Mouse (Mus musculus): ENCODE data around the gene 4930438A08Rik.
"Not testable (repeated sequence)": the region's sequence is repeated elsewhere in the genome, so short reads cannot be mapped to it uniquely, and the experiment has no call there.

The 4930438A08Rik gene

GRCm38 (mm10) chr11:58274572-58274971, at the start of gene 4930438A08Rik:
4930438A08Rik (plus strand) TSS chr11:58274799.
- DNase-seq (ENCODE audit: low spot score), result no peak

- DNase-seq (ENCODE audit: low spot score), result not testable (repeated sequence)
Measured at GRCm38 (mm10) chr11:58224872-58225271, 49.7 kb upstream of the 4930438A08Rik start.

DNA sequence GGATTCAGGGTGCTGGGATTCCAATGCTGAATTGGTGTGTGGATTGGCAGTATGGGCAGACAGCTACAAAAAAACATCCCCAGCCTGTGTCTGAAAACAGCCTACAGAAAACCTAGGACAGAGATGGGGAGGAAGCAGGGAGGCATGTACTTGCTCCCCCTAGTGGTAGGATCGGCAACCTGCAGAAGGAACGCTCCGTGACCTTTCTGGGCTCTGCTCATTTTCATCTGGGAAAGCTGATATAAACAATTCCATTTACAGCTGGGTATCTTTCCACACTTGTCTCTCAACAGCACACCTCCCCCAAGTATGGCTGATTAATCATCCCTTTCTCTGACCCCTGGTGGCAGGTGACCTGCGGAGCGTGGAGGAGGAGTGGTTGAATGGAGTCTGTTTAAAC, 48.9 kb upstream of the 4930438A08Rik start:
- peak; percentile 47 for DNase-seq (ENCODE audit: low spot score)

GRCm38 (mm10) chr11:58226425-58226824, 48.2 kb upstream of the 4930438A08Rik start:
- DNase-seq (ENCODE audit: low spot score), result no peak

- not testable (repeated sequence) for DNase-seq (ENCODE audit: low spot score)
Measured at GRCm38 (mm10) chr11:58228021-58228420, 46.6 kb upstream of the 4930438A08Rik start.

DNA sequence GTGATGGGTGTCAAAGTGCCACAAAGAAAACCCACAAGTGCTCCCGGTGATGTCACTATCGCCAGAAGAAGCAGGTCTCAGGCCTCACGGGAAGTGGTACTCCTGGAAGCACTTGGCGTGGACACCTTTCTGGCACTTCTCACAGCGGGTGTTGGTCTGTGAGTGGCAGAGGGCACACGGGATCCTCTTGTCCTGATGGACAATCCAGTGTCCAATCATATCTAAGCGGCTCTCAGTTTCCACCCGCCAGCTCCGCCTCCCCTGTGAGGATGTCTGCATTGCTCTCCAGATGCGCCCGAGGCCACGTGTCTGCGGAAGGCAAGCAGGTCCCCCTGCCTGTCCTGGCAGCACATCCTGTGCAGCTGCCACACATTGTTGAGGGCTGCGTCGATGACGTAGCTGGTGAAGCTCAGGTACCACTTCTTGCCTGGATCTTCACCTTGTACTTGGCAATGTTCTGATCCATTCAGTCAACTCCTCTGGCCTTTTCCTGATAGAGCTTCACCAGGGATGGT, 44.1 kb upstream of the 4930438A08Rik start:
- DNase-seq (ENCODE audit: low spot score), result no peak

DNA sequence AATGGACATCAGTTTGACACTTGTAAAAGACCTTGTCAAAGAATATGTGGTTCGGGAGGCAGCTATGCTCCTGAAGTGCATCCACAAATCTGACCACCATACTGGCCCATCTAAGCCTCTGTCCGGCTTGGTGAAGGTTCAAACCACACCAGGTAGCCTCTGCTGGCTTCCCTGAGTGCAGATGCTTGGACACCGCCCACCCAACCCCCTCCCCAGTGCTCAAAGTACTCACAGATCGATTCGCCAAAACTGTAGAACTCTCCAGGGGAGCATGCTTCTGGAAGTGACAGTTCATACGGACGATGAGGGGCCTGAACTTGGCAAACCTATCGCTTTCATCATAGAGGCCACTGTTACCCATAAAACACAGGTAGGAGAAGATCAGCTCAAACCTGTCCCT, 43.4 kb upstream of the 4930438A08Rik start:
- no peak for DNase-seq (ENCODE audit: low spot score)

DNA sequence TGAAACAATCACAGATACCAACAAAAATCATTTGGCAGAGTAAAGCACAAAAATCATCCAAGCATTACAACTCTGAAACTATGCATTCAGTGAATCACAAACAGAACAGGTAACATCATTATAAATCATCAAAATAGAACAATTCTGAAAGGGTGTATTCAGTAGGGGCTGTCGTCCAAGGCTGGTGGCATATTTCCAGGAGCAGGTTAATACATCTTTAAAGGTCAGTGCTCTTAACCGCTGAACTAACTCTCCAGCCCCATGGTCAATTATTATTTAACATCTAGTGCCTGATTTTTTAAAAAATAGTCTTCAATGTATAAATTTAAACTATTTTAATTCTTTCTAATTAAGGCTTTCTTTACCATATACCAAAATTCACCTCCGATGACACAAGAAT, 40.0 kb upstream of the 4930438A08Rik start:
- not testable (repeated sequence) for DNase-seq (ENCODE audit: low spot score)

GRCm38 (mm10) chr11:58235152-58235551, 39.4 kb upstream of the 4930438A08Rik start:
- DNase-seq (ENCODE audit: low spot score), result no peak

- DNase-seq (ENCODE audit: low spot score), result no peak
Measured at GRCm38 (mm10) chr11:58238840-58239791, 35.5 kb upstream of the 4930438A08Rik start.

DNA sequence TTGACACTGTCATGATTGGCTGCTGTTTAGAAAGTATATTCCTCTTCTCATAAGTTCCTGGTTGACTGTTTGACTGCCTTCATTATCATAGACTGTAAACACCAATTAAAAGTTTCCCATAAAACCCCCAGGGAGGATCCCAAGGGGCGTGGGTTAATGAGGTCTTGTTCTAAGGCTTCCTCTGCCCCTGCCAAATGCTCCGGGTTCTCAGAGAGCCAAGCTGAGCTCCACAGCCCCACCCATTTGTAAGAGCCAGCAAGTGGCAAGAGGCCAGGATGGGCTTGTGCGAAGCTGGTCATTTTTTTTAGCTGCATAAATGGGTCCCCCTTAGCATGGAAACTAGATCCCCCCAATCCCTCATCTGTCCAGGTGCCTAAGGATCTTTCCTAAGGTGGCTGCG, 27.3 kb upstream of the 4930438A08Rik start:
- DNase-seq (ENCODE audit: low spot score), result no peak

DNA sequence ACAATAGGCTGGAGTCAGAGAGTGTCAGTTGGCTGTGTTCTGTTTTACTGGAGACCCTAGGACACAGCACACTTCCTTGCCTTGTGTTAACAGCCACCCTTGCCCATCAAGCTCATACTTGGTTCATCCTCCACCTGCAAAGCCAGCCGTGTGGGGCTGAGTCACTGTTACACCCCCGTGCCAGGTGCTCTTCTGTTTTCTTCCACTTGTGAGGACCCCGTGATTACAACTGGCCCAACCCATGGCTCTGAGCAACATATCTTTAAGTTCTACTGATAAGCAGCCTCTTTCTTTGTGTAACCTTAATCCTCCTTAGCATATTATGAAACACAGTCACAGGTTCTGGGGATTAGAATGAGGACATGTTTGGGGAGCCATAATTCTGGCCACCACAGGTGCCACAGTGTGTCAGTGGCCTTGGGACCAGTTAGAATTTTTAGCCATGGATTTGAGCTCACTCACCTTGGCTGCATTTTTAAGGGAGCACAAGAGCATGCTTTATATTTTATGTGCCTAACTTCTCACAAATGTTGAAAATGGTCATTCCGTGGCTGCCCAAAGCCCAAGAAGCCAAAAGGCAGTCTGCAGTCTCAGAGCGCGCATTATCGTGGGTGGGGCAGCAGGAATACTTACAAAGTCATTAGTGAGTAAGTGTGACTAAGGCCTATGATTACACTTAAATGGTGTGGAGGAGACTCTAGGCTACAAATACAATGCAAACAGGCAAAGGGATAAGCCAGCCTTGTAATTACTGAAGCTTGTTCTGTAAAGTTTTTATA, 25.2 kb upstream of the 4930438A08Rik start:
- no peak for DNase-seq (ENCODE audit: low spot score)

DNA sequence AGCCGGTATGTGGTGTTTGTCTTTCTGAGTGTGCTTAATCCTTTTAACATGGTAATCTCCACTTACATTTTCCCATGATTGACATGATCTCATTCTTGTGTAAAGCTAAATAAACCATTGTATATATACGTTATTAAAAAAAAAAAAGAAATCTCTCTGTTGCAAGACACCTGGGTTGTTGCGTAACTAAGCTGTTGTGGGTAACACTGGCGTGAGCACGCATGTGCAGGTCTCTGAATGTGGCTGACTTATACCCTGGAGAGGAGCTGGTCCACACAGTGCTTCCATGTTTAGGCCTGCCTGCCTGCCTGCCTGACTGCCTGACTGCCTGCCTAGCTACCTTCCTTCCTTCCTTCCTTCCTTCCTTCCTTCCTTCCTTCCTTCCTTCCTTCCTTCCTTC, 24.0 kb upstream of the 4930438A08Rik start:
- DNase-seq (ENCODE audit: low spot score), result no peak

GRCm38 (mm10) chr11:58254411-58254810, 20.2 kb upstream of the 4930438A08Rik start:
- DNase-seq (ENCODE audit: low spot score), result no peak

- DNase-seq (ENCODE audit: low spot score), result no peak
Measured at GRCm38 (mm10) chr11:58257816-58258215, 16.8 kb upstream of the 4930438A08Rik start.

- no peak for DNase-seq (ENCODE audit: low spot score)
Measured at GRCm38 (mm10) chr11:58260156-58260555, 14.4 kb upstream of the 4930438A08Rik start.

DNA sequence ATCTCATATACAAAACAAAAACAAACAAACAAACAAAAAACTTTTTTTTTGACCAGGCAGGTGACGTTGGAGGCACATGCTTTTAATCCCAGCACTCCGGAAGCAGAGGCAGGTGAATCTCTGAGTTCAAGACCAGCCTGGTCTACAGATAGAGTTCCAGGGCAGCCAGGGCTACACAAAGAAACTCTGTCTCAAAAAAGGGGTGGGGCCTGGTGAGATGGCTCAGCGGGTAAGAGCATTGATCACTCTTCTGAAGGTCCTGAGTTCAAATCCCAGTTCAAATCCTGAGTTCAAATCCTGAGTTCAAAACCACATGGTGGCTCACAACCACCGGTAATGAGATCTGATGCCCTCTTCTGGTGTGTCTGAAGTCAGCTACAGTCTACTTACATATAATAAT, 12.8 kb upstream of the 4930438A08Rik start:
- DNase-seq (ENCODE audit: low spot score), result no peak

GRCm38 (mm10) chr11:58262336-58262735, 12.3 kb upstream of the 4930438A08Rik start:
- no peak for DNase-seq (ENCODE audit: low spot score)

DNA sequence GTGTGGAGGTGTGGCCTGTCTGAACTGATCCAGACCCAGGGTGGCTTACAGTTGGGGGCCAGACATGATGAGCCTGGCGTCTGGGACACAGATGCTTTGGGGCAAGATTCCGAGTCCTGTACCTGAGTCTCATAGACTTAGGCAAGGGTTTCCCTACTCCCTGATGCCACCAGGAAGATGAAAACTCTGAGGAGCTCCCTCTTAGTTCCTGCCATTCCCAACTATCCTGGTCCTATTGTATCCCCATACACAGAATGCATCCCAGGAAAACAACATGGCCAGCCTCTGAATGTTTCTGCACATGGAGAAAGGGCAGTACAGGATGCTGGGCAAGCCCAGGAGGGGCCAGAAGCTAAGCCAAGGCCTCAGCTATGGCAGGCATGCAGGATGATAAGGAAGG, 11.1 kb upstream of the 4930438A08Rik start:
- no peak for DNase-seq (ENCODE audit: low spot score)

DNA sequence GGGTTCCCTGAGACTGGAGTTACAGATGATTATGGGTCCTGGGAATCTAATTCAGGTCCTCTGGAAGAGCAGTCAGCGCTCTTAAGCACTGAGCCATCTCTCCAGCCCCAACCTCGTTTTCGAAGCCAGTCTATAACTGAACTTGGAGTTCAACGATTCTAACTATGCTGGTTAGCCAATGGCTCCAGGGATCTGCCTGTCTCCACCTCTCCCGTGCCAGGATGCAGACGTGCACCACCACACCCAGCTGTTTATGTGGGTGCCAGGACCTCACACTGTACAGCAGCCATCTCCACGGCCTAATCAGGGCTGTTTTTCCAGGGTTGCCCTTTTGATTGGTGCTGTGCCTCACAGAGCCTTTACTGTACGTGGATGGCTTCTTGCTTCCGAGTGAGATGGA, 10.1 kb upstream of the 4930438A08Rik start:
- no peak for DNase-seq (ENCODE audit: low spot score)

DNA sequence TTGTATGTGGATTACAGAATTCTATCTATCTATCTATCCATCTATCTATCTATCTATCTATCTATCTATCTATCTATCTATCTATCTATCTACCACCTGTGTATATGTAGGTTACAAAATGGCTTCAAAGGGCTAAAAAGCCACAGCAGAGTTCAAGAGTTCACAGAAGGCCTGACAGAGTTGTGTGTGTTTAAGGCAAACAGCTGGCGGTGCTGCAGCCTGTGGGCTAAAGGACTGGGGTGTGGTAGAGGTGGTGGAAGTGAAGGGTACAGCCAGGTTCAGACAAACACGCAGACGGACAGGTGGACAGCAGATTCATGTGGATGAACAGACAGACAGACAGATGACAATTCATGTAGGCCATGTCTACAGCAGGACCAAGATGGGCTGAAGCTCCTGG, 6.3 kb upstream of the 4930438A08Rik start:
- no peak for DNase-seq (ENCODE audit: low spot score)

GRCm38 (mm10) chr11:58275756-58276155, 1.2 kb downstream of the 4930438A08Rik start:
- no peak for DNase-seq (ENCODE audit: low spot score)
